Mouse (Mus musculus) c-Kit-positive CD71-negative TER-119-negative erythroid progenitor cells, embryonic 14.5 days (primary cell): ENCODE measurements around the gene Brap.
"Not testable (repeated sequence)": the region's sequence is repeated elsewhere in the genome, so short reads cannot be mapped to it uniquely, and the experiment has no call there.

Experiments
- DNase-seq: peaks from one replicate; pipeline ENCODE4 v3.0.0-alpha.2; 2013; ENCODE audit warnings: low read depth

Gene Brap

GRCm38 (mm10) chr5:121660059-121660896, at the start of gene Brap, which contains the start of gene Acad10:
Gene Brap, plus strand, starts transcription at chr5:121660563.
Gene Acad10, minus strand, starts transcription at chr5:121660514.
- DNase-seq = peak; percentile 82

DNA sequence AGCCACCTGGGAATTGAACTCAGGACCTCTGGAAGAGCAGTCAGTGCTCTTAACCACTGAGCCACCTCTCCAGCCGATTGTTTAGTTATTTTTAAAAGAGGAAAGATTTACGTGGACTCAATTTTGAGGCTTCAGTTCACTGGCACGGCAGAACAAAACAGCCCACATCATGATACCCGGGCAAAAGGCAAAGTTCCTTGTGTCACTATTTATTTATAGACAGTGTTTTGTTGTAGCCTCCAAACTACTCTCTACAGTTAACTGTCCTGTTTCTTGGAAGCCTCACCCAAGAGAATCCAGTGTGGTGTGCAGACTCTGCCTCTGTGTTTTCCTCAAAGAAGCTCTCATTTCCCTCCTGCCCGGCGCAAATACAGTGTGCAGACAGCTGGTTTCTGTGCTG, 48.3 kb upstream of the Brap start:
- no peak for DNase-seq

DNA sequence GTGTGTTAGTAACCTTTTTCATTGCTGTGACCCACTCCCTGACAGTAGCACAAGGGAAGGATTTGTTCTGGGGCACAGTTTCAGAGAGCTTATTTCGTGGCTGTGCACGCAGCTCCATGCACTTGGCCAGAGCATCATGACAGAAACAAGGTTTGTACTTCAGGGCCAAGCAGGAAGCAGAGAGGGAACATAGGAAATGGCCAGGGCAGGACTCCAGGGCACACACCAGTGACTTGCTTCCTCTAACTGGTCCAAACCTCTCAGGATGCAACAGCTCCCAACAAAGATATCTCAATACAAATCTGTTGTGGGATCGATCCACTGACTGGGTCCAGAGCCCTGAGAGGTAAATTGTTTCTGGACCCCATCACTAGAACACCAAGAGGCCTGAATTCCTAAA, 45.4 kb upstream of the Brap start:
- not testable (repeated sequence) for DNase-seq

- peak; percentile 51 for DNase-seq
These were observed 41.5 kb upstream of the Brap start, which contains the start of gene Acad12 for GRCm38 (mm10) chr5:121618592-121619513. Gene Acad12, minus strand, starts transcription at chr5:121618938.

GRCm38 (mm10) chr5:121621102-121621501, 39.3 kb upstream of the Brap start:
- DNase-seq = no peak

DNA sequence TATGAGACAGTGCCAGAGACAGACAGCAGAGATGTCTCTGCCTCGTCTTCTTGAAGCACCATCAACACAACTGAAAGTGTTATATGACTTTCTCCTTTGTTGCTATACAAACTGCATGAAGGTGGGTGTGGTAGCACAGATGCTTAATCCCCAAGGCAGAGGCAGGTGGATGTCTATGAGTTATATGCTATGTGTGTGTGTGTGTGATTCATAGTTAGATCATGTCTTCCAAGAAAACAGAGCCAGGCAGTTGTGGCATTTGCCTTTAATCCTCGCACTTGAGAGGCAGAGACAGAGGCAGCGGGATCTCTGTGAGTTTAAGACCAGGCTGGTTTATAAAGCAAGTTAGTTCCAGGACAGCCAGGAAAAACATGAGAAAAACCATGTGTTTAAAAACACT, 37.1 kb upstream of the Brap start:
- DNase-seq = no peak

- peak; percentile 60 for DNase-seq
These were observed 32.5 kb upstream of the Brap start for GRCm38 (mm10) chr5:121627871-121628270.

- DNase-seq = not testable (repeated sequence)
These were observed 29.2 kb upstream of the Brap start for GRCm38 (mm10) chr5:121631106-121631647.

- DNase-seq = no peak
These were observed 27.6 kb upstream of the Brap start for GRCm38 (mm10) chr5:121632804-121633203.

DNA sequence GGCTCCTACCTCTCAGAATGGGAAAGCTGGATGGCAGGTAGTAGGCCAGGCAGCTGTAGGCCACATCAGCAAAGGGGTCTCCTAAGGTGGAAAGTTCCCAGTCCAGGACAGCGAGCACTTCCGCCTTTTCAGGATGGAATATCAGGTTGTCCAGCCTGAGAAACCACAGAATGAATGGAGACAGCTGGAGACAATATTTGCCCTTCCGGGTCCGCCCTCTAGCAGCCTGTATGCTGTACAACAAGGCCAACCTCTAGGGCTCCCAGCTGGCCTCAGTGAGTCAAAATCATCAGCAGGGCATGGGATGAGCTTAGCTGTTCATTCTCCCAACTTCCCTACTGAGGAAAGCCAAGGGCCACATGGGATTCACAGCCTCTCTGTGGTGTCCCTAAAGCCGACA, 25.7 kb upstream of the Brap start:
- DNase-seq = no peak

- no peak for DNase-seq
These were observed 23.1 kb upstream of the Brap start for GRCm38 (mm10) chr5:121637296-121637695.

DNA sequence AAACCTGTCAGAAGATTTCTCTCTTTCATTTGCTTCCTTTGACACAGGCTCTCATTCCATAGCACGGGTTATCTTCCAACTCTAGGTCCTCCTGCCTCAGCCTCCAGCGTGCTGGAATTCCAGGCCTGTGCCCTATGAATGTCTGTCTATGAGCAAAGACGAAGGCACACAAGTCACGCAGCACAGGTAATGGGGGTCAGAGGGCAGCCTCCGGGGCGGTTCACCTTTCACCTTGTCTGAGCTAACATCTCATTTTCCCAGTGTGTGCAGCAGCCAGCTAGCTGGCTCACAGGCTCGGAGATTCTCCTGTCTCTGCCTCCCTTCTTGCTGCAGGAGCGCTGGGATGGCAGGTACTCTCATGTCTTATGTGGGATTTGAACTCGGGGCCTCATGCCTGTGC, 20.8 kb upstream of the Brap start:
- no peak for DNase-seq

DNA sequence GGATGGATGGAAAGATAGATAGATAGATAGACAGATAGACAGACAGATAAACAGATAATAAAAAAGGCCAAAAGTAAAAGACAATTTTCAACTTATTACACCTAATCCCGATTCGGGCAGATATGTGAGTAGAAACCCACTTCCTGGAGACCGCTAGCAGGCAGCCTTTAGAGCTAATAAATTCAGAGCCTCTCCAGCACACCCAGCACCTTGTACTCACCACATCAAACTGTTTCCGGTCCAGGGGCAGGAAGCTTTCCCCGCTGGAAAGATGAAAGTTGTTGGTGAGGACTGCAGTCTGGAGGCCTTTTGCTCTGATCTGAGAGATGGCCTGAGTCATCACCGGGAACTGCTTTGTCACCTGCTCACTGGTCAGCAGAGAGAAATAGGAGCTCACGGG, 11.2 kb upstream of the Brap start:
- no peak for DNase-seq

DNA sequence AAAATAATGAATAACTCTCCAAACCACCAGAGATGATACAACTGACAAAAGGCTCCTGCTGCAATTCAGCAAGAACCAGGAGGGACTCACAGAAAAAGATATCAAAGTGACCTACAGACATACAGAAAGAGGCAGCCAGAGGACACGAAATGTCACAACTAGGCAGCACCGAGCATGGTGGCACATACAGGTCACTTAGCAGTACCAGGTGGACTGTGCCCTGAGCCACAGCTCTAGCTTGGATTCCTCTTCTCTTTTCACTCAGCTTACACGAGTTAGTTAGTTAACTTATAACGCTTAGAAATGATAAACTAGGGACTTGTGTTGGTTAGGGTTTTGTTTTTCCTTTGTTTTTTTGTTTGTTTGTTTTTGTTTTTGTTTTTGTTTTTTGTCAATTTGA, 5.8 kb upstream of the Brap start:
- no peak for DNase-seq

- not testable (repeated sequence) for DNase-seq
These were observed 3.5 kb upstream of the Brap start for GRCm38 (mm10) chr5:121656866-121657265.

DNA sequence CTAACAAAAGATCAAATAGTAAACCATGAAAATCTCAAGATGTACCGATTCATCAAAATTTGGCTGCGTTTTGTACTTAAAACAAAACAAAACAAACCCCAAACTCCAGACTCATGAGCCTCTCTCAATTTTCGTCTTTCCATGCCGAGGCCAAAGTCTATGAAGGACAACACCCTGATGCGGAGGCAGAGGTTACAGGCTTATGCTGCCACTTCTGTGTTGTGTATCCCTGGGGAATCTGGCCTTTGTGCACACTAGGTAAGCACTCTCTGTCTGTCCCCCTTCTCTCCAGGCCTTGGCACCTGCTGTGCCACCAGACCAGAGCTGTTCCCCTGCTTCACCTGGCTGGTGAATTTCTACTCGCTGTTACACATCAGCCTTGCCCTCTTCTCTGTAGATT, 2.7 kb upstream of the Brap start:
- DNase-seq = not testable (repeated sequence)

DNA sequence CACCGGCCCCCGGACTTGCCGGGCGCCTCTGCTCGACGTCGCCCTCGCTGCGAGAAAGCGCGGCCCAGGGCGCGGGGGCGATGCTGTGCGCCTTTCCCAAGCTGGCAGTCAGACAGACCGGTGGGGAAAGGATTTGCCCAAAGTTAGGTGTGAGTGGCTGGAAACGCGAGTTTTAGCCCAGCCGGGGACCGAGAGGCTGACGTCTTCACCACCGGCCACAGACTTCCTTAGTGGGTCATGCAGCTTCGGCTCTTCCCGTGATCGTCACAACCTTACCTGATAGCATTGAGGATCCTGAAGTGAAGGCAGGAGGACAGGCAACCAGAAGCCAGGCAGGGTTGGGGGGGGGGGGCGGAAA, 513 bp downstream of the Brap start:
- no peak for DNase-seq

- DNase-seq = no peak
These were observed 1.1 kb downstream of the Brap start for GRCm38 (mm10) chr5:121661494-121661893.

- no peak for DNase-seq
These were observed 3.1 kb downstream of the Brap start for GRCm38 (mm10) chr5:121663456-121663855.

GRCm38 (mm10) chr5:121664078-121664477, 3.7 kb downstream of the Brap start:
- no peak for DNase-seq

- no peak for DNase-seq
These were observed 4.6 kb downstream of the Brap start for GRCm38 (mm10) chr5:121664971-121665370.

DNA sequence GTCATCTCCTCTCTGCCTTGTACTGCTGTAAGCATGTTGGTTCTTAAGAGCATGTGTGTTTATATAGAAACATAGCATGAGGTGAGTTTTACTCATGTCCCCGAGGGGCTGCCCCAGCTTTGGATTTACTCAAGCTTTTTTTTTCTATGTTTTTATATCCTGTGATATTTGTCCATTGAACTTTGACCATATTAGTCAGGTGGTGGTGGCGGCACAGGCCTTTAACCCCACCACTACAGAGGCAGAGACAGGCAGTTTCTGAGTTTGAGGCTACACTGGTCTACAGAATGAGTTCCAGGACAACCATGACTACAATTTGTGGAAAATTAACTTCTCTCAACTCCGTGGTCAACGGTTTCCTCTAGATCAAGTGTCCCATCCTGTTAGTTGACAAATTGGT, 6.7 kb downstream of the Brap start:
- DNase-seq = no peak

GRCm38 (mm10) chr5:121668411-121668810, 8.0 kb downstream of the Brap start:
- no peak for DNase-seq
